Mouse (Mus musculus): Measurements from ENCODE around the gene Gm19684.
"Not testable (repeated sequence)": the region's sequence is repeated elsewhere in the genome, so short reads cannot be mapped to it uniquely, and the experiment has no call there.

GRCm38 (mm10) chr17:36135421-36136231 is 14.1 kb downstream of the Gm19684 start:
- TF ChIP-seq CTCF, EP300 (IDR thresholded peaks at IDR 0.05): not testable (repeated sequence)
